Mouse (Mus musculus) skeletal muscle tissue, adult 2 months (tissue): ENCODE data around the gene Ankrd13d.
A peak's percentile ranks its signal among the peaks of the same experiment; 100 is the strongest.
"Not testable (repeated sequence)": the region's sequence is repeated elsewhere in the genome, so short reads cannot be mapped to it uniquely, and the experiment has no call there.

Experiments used
- DNase-seq: peaks from one replicate; pipeline ENCODE4 v3.0.0-alpha.2; 2012; ENCODE audit warnings: low read depth, low spot score

Gene Ankrd13d

DNA sequence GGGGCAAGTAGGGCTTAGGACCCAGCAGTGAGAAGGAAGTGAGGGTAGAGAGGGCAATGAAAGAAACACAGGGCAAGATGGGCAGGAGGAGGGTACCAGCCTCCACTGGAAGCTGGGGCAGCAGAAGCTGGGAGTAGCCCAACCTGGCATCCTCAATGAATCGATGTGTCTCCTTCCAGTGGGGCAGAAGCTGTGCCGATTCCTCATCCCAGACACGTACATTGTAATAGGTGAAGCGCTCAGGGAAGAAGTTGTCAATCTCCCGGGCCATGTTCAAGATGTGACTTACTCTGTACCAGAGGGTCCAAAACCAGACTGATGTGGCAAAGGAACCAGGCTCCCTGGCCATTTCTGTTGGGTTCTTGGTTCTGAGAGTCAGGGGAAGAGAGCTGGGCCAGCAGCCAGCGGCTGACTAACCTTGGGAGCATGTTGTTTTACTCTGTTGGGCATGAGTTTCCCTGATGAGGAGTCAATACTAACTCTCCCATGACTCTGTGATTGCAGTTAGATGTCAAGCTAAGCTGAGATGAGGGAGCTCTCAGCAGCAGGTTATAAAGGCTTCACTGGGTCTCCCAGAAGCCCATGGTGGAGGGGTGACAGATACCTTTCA, 18.7 kb downstream of the Ankrd13d start:
- no peak for DNase-seq

- no peak for DNase-seq
Measured at GRCm38 (mm10) chr19:4263702-4264101, 19.2 kb downstream of the Ankrd13d start.

DNA sequence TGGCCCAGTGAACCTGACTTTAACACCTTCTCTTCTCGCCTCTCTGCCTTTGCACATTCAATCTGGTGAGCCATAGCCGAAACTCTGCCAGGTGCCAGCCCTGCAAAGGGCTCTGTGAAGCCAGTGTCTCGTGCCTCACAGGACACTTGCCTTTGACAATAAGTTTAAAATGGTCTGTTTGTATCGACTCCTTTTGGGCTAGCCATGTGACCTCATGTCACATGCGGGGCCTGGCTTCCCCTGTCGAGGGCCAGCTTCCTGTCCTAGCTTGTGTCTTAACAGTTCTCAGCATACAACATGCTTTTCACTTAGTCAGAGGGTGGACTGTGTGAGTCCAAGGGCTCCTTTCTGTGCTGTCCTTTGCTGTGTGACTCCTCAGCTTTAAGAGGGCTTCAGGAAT, 20.2 kb downstream of the Ankrd13d start:
- DNase-seq, result no peak

GRCm38 (mm10) chr19:4261038-4261698, 21.8 kb downstream of the Ankrd13d start:
- no peak for DNase-seq

GRCm38 (mm10) chr19:4257897-4258252, 25.1 kb downstream of the Ankrd13d start:
- DNase-seq, result no peak

DNA sequence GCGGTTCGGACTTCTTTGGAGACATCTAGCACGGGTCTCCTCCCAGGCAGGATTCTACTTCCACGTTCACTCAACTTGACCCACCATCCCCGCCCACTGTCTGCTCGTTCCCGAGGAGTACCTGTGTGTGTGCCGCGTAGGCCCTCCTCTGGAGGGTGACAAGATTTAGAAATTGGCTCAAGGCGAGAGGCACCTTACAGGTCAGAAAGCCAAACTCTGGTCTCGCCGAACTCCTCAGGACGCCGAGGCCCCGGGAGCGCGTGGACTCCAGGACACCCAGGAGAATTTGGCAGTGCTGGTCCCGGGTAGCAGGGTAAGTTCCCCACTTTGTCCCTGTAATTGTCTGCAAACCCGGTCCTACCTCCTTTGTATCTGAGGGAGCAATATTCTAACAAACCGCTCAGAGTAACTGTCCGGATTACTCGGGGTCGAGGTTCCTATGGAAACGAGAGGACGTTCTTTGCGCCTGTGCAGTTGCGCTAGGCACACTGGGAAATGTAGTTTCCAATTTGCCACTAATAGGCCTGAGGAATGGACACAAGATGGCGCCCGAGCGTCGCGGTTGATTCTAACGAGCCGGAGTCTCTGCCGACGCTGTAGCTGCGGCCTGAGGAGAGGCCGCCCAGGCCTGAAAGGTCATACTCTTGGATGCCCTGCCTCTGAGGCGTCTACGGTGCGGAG, 25.6 kb downstream of the Ankrd13d start:
- peak; percentile 94 for DNase-seq

- DNase-seq, result no peak
Measured at GRCm38 (mm10) chr19:4255583-4256162, 27.3 kb downstream of the Ankrd13d start.

DNA sequence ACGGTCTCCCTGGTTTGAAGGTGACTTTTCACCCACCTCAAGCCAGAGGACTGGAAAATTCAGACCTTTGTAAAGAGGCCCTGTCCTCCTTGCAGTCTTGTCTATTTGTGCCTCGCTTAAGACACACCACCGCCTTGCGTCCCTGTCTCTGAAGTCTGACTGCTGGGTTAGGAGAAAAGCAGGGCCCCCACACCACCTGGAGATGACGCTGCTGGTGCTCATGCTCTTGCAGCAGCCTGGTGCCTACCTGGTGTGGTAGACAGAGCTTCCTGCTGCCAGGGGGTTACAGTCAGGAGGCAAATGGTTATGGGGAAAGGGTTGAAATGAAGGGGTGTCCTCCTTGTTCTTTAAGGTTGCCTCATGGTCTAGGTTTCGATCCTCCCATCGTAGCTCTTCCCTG, 28.7 kb downstream of the Ankrd13d start:
- DNase-seq, result no peak

- not testable (repeated sequence) for DNase-seq
Measured at GRCm38 (mm10) chr19:4248683-4249082, 34.3 kb downstream of the Ankrd13d start.

DNA sequence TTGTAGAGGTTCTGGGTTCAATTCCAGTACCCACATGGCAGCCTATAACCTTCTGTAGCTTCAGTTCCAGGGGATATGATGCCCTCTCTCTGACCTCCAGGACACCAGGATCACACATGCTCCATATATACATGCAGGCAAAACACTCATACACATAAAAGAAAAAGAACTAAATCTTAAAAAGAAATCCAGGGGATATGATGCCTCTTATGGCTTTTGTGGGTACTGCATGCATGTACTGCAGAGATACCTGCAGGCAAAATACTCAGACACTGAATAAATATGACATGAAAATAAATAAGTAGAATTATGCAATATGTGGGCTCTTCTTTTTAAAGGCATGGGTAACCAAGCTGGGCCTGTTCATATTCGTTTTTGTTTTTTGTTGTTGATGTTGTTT, 35.9 kb downstream of the Ankrd13d start:
- DNase-seq, result no peak

- no peak for DNase-seq
Measured at GRCm38 (mm10) chr19:4244775-4245174, 38.2 kb downstream of the Ankrd13d start.

DNA sequence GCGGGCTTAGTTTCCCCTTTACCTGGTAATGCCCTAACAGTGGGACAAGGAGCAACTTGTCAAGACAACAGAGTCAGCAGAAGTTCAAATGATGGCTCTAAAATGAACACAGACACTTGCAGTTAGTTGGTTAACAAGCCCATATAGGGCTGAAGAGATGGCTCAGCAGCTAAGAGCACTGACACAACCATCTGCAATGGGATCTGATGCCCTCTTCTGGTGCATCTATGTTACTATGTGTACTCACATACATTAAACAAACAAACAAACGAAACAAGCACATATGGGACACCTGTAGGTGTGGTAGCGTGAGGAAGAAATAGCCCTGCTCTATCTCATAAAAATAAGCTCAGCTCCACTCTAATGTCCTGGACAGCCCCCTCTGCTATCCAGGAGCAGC, 40.5 kb downstream of the Ankrd13d start:
- DNase-seq, result no peak

DNA sequence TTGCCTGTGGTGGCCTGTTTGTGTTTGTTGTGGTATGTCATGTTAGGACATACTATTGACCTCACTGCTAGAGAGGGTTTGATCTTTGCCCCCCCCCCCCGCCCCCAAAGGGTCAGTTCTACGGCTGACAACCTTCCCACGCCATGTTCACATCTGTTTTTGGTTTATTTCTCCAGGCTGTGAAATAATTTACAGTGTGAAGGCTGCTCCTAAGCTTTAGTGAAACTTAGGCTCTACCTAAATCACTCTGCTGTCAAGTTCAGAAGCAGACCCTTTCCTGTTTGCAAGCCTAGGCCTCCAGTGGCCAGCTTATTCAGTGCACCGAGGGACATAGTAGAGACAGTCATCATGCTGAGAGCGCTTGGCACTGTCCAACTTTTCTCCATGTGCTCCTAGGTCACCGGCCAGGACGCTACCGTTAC, 42.7 kb downstream of the Ankrd13d start:
- DNase-seq, result no peak

DNA sequence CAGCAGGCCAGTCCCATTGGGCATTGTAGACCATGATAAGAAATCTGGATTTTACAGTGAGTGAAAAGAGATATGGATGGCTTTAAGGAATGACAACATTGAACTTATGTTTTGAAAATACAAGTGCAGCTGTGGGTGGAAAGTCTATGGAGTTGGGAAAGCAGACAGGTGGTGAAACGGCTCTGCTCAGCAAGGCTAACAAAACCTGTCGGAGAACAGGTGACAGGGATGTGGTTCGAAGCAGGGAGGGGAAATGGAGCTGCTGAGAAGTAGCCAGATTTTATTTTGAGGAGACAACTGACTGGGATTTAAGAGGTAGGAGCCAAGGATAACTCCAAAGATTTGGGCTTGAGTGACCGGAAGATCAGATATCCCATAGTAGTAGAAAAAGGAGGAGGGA, 48.4 kb downstream of the Ankrd13d start:
- DNase-seq, result no peak

DNA sequence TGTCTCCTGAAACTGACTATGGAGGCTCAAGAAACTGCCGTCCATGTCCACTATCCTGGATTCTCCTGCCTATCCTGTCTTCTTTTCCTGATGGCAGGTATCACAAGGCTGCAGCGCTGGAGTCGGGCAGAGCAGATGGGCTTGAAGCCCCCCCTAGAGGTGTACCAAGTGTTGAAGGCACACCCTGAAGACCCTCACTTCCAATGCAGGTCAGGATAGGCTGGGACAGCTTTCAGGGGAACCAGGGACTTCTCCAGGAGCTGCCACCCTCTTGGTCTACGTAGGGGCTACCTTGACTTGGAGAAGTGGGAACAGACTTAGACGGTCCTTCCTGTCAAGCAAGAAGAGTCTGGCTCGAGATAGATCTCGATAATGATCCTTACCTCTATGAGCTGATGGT, 50.3 kb downstream of the Ankrd13d start:
- DNase-seq, result no peak

GRCm38 (mm10) chr19:4232186-4232572, 50.8 kb downstream of the Ankrd13d start:
- peak; percentile 87 for DNase-seq

DNA sequence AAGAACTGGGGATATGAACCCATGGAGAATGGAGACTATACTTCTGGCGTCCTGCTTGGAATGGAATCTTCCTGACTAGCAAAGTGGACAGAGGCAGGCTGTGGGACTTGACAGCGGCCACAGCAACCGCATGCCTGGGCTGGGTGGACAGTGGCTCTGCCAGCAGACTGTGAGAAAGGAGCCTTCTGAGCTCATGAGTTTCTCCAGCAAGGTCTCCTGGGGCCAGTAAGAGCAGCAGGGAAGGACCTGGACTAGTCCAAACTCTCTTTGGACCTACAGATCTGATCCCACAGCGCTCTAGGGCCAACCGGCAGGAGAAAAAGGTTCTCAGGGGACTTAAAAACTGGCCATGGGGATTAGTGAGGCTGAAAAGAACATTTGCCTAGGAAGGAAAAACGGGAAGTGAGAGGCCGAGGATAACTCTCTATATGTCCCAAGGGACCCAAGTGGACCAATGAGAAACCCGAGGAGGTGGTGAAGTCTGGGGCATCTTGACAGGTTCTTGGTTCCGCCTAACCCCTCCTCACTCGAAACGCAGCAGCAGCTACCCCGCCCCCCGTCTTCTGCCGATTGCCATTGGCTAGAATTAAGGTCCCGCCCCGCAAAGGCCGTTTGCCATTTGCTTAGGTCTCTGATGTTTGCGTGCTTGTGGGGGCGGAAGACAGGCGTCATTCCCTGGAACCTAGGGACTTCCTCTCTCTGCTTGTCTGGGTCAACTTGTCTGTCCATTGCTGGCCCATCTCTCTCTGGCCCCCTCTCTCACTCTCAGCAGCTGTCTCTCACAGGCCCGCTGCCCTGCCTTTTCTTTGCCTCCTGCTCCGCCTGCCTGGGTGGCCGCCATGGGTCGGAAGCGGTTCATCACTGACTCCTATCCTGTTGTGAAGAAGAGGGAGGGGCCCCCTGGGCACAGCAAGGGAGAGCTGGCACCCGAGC, 51.4 kb downstream of the Ankrd13d start, which contains the start of gene Pold4:
Pold4 (plus strand) TSS at position 647 of the 933 bp plus-strand sequence.
- peak; percentile 98 for DNase-seq

GRCm38 (mm10) chr19:4230415-4230814, 52.5 kb downstream of the Ankrd13d start:
- DNase-seq, result no peak

- DNase-seq, result no peak
Measured at GRCm38 (mm10) chr19:4229451-4230076, 53.4 kb downstream of the Ankrd13d start.

DNA sequence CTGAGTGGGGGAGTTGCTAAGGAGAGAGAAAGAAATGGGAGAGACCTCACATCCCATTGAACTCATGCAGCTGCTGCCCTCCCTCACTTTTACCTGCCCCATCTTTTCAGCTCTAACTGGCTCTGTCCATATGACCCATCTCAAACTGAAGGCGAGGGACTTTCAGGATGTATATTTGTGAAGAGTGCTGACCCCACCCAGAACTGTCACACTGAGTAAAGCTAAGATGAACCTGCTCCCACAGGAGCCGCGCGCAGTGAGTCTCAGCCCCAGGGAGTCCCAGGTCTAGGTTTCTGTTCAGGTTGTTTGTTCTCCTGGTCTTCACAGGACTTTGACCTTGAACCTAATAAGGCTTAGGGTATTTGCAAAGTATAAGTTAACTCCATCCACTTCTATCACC, 54.0 kb downstream of the Ankrd13d start:
- no peak for DNase-seq
